Mouse (Mus musculus) intestine, embryonic 16.5 days (tissue): Measurements from ENCODE around the gene Atrnl1. TPM values are rescaled to one million over a fixed set of nuclear protein-coding genes. Genes with fewer than 3 reads are reported as not detected.

Experiments
- ATAC-seq: fragments of 200-750 bp; cut with Nextera tagmentation; 2 replicates; pipeline ENCODE4 v1.8.0; 2017; ENCODE audit warnings: moderate TSS enrichment, moderate library complexity
- H3K27ac ChIP-seq: fragments of 300-500 bp; sonication (generic); 2 replicates; pipeline ENCODE4 v1.5.1; 2014; ENCODE audit warnings: mild to moderate bottlenecking, low read length
- H3K27me3 ChIP-seq: fragments of 300-500 bp; sonication (generic); replicated peaks from 2 replicates; pipeline ENCODE4 v1.6.1; 2014; ENCODE audit warnings: low read length, control low read depth, mixed read lengths; ENCODE audit not compliant: control insufficient read depth, insufficient read depth
- H3K36me3 ChIP-seq: fragments of 300-500 bp; sonication (generic); 2 replicates; pipeline ENCODE4 v1.6.1; 2014; ENCODE audit warnings: low read length, control low read depth; ENCODE audit not compliant: control insufficient read depth, insufficient read depth
- H3K4me1 ChIP-seq: fragments of 300-500 bp; sonication (generic); 2 replicates; pipeline ENCODE4 v1.6.1; 2014; ENCODE audit warnings: low read length, control low read depth, mixed read lengths; ENCODE audit not compliant: control insufficient read depth, insufficient read depth
- H3K4me2 ChIP-seq: fragments of 300-500 bp; sonication (generic); 2 replicates; pipeline ENCODE4 v1.6.1; 2014; ENCODE audit warnings: low read depth, low read length, control low read depth
- H3K4me3 ChIP-seq: fragments of 300-500 bp; sonication (generic); 2 replicates; pipeline ENCODE4 v1.5.1; 2014; ENCODE audit warnings: mild to moderate bottlenecking, low read length
- H3K9ac ChIP-seq: fragments of 300-500 bp; sonication (generic); 2 replicates; pipeline ENCODE4 v1.6.1; 2014; ENCODE audit warnings: low read depth, low read length
- H3K9me3 ChIP-seq: fragments of 300-500 bp; sonication (generic); 2 replicates; pipeline ENCODE4 v1.6.1; 2016; ENCODE audit warnings: low read length, control low read depth; ENCODE audit not compliant: control insufficient read depth
- WGBS: fragments of 180-500 bp; shearing (Covaris S2); extraction: QIAGEN DNeasy Blood & Tissue Kit; methylation state at CpG from one replicate; pipeline ENCODE4 v1.1.7; 2014; 5-methylcytosine and 5-hydroxymethylcytosine counted together
- polyA plus RNA-seq: library from polyadenylated mRNA; unstranded; fragments of >200 nt; fragmentation: Nextera tagmentation; extraction: Ambion mirVana; gene quantifications from 2 replicates; pipeline ENCODE4 v1.2.1, GENCODE M21; 2015

Gene Atrnl1
- polyA plus RNA-seq, 1 experiment from 2014 or later = 2.8 TPM

DNA sequence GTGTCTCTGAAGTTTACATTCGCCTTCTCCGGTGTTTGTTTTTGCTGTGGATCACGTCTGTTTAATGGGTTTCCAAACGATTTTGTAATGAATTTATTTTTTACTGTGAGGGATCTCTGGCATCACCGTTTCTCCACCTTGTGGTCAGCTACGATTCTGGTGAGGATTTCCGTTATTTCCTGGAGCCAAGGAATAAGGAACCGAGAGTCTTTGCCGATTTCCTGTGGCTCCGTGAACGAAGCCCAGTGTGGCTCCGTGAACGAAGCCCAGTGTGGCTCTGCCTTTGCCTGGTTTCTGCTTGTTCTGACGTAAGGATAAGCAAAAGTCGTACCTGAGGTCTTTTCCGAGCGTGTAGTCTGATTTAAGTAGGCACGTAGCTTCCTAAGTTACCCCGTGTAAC is 11.0 kb downstream of the Atrnl1 start:
- no peak overlapping the region for H3K4me2 ChIP-seq
- no peaks in the 10 kb centered on the region; the same call in 1 of the 2 replicates for H3K9me3 ChIP-seq
- no peaks in the 10 kb centered on the region for H3K27me3 ChIP-seq
- 83% methylated on average over 19 of the region's 19 CpGs for WGBS
- no peak overlapping the region for H3K27ac ChIP-seq
- no peak overlapping the region for H3K4me3 ChIP-seq
- H3K36me3 ChIP-seq = no peaks in the 10 kb centered on the region
- no peaks in the 10 kb centered on the region for H3K4me1 ChIP-seq
- ATAC-seq = no peak
- no peak overlapping the region for H3K9ac ChIP-seq

DNA sequence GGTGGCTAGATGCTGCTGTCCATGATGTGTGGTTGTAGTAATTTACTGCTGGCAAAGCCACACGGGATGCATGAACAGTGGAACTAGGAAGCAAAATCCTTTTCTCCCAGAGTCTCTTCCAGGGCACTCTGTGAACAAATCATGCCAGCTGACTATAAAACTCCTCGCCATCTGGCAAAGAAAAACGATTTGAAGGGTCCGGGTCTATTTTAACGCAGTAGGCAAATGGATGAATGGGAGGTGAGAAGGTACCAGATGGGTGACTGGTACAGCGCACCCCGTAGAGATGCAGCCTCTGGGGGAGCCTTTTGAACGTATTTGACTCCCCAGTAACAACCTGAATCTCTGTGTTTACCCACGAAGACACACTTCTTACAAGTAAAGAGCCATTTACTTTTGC is 14.9 kb downstream of the Atrnl1 start:
- no peak overlapping the region for H3K9ac ChIP-seq
- H3K36me3 ChIP-seq = no peaks in the 10 kb centered on the region
- H3K9me3 ChIP-seq = no peaks in the 10 kb centered on the region; the same call in 1 of the 2 replicates
- 86% methylated on average over 9 of the region's 9 CpGs for WGBS
- H3K4me2 ChIP-seq = no peak overlapping the region
- no peak overlapping the region for H3K27ac ChIP-seq
- no peak overlapping the region for H3K4me3 ChIP-seq
- H3K27me3 ChIP-seq = no peaks in the 10 kb centered on the region
- H3K4me1 ChIP-seq = no peaks in the 10 kb centered on the region
- ATAC-seq = no peak

DNA sequence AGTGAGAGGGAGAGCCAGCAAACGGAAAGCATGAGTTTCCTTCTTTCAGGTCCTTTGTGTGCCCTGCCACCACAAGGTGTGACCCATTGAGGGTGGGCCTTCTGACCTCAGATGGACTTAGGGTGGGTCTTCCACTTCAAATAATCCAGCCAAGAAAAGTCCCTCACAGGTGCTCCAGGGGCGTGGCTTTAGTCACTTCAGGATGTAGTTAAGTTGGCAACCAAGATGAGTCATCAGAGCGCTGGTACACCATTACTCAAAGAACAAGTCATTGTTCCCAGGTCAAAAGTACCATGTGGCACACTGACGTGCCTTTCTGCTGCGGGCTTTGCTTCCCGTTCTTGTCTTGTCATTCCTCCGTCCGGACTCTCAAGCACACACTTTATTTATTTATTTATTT is 16.4 kb downstream of the Atrnl1 start:
- Histone ChIP-seq H3K27ac (no peak overlapping the region), H3K27me3 (no peaks in the 10 kb centered on the region), H3K4me3 (no peak overlapping the region), H3K36me3 (no peaks in the 10 kb centered on the region), H3K9ac (no peak overlapping the region), H3K4me2 (no peak overlapping the region), H3K4me1 (no peaks in the 10 kb centered on the region), H3K9me3 (no peaks in the 10 kb centered on the region; the same call in 1 of the 2 replicates)
- ATAC-seq = no peak
- WGBS = 89% methylated on average over 8 of the region's 8 CpGs

DNA sequence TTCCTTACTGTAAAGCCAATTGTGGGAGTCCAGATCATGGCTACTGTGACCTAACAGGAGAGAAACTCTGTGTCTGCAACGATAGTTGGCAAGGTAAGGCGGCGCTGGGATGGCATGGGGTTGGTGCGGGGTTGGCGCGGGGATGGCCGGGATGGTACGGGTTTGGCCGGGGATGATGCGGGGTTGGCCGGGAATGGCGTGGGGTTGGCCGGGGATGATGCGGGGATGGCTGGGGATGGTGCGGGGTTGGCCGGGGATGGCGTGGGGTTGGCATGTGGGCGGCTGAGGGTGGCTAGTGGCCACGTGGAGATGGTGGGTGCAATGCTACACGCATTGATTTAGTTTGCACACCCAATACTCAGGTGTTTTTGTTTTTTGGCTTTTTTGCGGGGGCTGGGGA is 31.7 kb downstream of the Atrnl1 start:
- Histone ChIP-seq H3K27ac (no peak overlapping the region), H3K4me2 (no peak overlapping the region), H3K9me3 (no peaks in the 10 kb centered on the region), H3K4me3 (no peak overlapping the region), H3K4me1 (no peaks in the 10 kb centered on the region), H3K36me3 (no peaks in the 10 kb centered on the region), H3K27me3 (no peaks in the 10 kb centered on the region), H3K9ac (no peak overlapping the region)
- ATAC-seq = no peak
- 94% methylated on average over 21 of the region's 21 CpGs for WGBS

DNA sequence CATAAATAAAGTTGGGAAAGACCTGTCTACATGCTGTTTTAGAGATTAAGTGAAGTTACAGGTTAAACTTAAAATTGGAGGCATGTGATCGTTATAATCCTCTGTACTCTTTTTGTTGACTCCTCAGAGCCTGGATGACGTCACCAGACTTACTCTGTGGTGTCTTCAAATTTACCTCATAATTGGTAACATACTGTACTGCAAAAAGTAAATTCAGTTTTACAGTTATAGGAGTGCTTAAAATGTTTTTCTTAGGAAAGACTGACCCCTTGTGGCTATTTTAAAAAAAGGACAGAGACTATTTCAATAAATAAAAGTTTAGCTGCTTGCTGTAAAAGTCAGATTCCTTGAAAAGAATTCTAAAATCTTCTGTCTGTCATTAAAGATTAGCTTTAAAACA is 32.1 kb downstream of the Atrnl1 start:
- H3K4me3 ChIP-seq = no peak overlapping the region
- H3K36me3 ChIP-seq = no peaks in the 10 kb centered on the region
- H3K9me3 ChIP-seq = no peaks in the 10 kb centered on the region
- no peaks in the 10 kb centered on the region for H3K4me1 ChIP-seq
- no peak overlapping the region for H3K9ac ChIP-seq
- no peak for ATAC-seq
- 47% methylated on average over 2 of the region's 2 CpGs for WGBS
- no peak overlapping the region for H3K4me2 ChIP-seq
- no peaks in the 10 kb centered on the region for H3K27me3 ChIP-seq
- no peak overlapping the region for H3K27ac ChIP-seq

DNA sequence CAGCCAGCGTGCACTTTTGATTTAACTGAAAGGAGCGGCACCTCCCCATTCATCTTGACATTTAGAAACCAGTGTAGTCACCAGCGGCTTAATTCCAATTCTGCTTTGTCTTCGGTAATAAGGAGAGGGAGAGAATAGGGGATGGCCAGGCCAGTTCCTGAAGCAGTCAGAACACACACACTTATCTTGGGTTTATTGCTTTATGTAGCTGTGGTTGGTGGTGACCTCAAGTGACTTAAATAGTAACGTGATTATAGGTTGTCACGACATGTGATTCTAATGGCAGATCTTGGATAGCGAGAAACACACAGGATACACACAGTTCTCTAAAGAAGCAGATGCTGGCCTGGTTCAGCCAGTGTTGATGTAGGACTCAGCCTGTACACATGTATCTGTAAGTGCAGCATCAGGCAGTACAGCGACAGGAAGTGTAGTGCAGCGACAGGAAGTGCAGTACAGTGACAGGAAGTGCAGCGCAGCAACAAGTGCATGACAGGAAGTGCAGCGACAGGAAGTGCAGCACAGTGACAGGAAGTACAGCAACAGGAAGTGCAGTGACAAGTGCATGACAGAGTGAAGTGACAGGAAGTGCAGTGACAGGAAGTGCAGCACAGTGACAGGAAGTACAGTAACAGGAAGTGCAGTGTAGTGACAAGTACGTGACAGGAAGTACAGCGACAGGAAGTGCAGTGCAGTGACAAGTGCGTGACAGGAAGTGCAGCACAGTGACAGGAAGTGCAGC is 37.5 kb downstream of the Atrnl1 start:
- no peak overlapping the region for H3K9ac ChIP-seq
- no peak overlapping the region for H3K4me3 ChIP-seq
- H3K36me3 ChIP-seq = 0 out of 2 replicates have a peak, but pooled peaks cover 2% of the 10 kb centered on the region
- WGBS = 80% methylated on average over 14 of the region's 14 CpGs
- peaks cover 7% of the 10 kb centered on the region; the same call in 1 of the 2 replicates for H3K9me3 ChIP-seq
- H3K27me3 ChIP-seq = no peaks in the 10 kb centered on the region
- no peak overlapping the region for H3K27ac ChIP-seq
- peak; percentile 68 for ATAC-seq
- no peak overlapping the region for H3K4me2 ChIP-seq
- H3K4me1 ChIP-seq = no peaks in the 10 kb centered on the region

DNA sequence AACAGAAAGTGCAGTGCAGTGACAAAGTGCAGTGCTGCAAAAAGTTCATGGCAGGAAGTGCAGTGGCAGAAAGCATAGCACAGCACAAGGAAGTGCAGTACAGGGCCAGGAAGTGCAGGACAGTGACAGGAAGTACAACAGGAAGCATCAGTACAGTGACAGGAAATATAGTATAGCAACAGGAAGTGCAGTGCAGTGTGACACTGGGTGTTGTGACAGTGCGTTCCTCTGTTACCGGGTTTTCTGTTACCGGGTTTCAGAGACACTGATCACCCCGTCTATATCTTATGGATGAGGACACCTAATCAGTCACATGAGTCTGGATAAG is 38.1 kb downstream of the Atrnl1 start:
- Histone ChIP-seq H3K36me3 (0 out of 2 replicates have a peak, but pooled peaks cover 4% of the 10 kb centered on the region), H3K4me2 (no peak overlapping the region), H3K9ac (no peak overlapping the region), H3K4me3 (no peak overlapping the region), H3K4me1 (no peaks in the 10 kb centered on the region), H3K27me3 (no peaks in the 10 kb centered on the region), H3K9me3 (peaks cover 7% of the 10 kb centered on the region; the same call in 1 of the 2 replicates), H3K27ac (no peak overlapping the region)
- ATAC-seq = 0 out of 2 replicates have a peak, but pooled peaks have one; percentile 31
- WGBS = 94% methylated on average over 4 of the region's 4 CpGs

DNA sequence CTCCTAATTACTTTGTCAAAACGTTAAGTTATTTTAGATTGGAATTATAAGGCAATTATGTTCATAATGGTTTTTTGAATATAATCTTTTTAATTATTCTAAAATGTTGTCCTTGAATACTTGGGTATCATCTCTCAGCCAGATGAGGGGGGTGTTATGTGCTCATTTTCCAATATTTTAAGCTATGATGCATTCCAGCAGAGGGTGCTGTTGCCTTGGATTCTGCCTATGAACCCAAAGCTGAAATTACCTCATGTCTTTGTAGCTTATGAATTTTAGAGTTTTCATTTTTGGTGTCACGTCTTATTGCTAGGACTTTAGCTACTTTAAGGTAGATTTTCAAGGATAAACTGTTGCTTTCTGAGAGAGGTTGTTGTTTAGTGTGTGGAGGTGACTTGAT is 44.2 kb downstream of the Atrnl1 start:
- Histone ChIP-seq H3K36me3 (0 out of 2 replicates have a peak, but pooled peaks cover 6% of the 10 kb centered on the region), H3K4me2 (no peak overlapping the region), H3K27ac (no peak overlapping the region), H3K27me3 (no peaks in the 10 kb centered on the region), H3K4me3 (no peak overlapping the region), H3K9ac (no peak overlapping the region), H3K9me3 (no peaks in the 10 kb centered on the region), H3K4me1 (no peaks in the 10 kb centered on the region)
- ATAC-seq = no peak
- 66% methylated on average over 2 of the region's 2 CpGs for WGBS

DNA sequence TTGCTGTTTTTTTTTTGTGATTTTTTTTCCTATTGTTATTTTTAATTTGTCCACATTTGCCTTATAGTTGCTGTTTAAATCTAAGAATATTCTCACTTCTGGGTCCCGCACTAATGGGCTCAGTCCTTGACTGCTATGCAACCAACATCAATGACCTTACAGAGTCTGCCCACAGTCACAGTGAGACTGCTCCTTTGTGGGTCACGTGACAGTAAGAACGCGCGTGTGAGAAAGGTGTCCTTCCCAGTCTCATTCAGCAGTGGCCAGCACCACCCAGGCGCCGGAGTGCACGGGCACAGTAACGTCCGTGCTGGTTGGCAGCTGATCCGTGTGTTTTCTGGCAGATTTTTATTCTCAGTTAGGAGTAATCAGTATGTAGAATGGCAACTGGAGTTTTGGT is 44.7 kb downstream of the Atrnl1 start:
- Histone ChIP-seq H3K9me3 (no peaks in the 10 kb centered on the region), H3K4me1 (no peaks in the 10 kb centered on the region), H3K27ac (no peak overlapping the region), H3K9ac (no peak overlapping the region), H3K4me3 (no peak overlapping the region), H3K4me2 (no peak overlapping the region), H3K27me3 (no peaks in the 10 kb centered on the region), H3K36me3 (0 out of 2 replicates have a peak, but pooled peaks cover 6% of the 10 kb centered on the region)
- WGBS = 97% methylated on average over 11 of the region's 11 CpGs
- ATAC-seq = no peak
